Comparison of ENCODE assay signal across 7 mouse cellular contexts in the genomic region with DNA sequence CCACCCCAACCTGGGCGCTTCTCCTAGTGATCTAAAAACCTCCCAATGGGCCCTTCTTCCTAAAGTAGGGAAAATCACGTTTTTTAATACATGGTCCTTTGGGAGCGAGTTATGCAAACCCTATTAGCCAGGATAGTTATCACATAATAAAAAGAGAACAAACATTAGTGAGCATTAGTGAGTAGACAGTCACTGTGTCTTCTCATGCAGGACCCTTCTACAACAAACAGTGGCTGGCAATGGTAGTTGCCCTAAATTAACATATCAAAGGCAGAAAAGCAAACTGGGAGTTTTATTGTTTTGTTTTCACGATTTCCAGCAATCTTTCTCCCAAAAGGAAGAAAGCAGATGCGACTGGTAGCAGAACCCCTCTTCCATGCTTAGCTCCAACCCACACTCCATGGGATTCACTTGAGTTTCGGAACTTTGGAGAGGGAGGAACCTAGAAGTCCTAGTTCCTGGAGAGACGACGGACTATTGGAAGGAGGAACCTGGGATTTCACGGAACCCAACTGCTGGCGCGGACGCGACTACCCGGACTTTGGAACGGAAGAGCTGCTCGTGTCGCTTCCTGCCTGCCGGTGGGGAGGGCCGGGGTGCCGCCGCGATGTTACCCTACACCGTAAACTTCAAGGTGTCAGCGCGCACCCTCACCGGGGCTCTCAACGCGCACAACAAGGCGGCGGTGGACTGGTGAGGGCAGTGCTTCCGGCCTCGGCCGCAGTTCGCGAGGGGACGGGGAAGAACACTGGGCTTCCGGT. TPM values are rescaled to one million over a fixed set of nuclear protein-coding genes. Genes with fewer than 3 reads are reported as not detected.
DNase-seq lines count a peak whose midpoint lies in the region; ATAC-seq lines count a peak whose summit lies in the region.

Wdr11 (plus strand) TSS at position 493 of the 761 bp plus-strand sequence.

- peak within 1 kb of the TSS; percentile 74 for H3K4me3 ChIP-seq in intestine, embryonic 15.5 days (replicated peaks)
- peak within 1 kb of the TSS; percentile 75 for H3K4me3 ChIP-seq in midbrain, embryonic 10.5 days

- peak within 1 kb of the TSS; percentile 55 for H3K4me2 ChIP-seq in intestine, embryonic 15.5 days (replicated peaks)

- WGBS in intestine, embryonic 15.5 days, result 3% methylated on average over 37 of the region's 37 CpGs
- 4% methylated on average over 37 of the region's 37 CpGs for WGBS in midbrain, embryonic 10.5 days

- DNase-seq in adrenal gland, adult 2 months, result peak; percentile 87
- DNase-seq in embryo, embryonic 11.5 days (ENCODE audit: low read depth, low spot score), result peak; percentile 69
- DNase-seq in gastrocnemius, postnatal 36 days, result peak; percentile 75 to 80
- peak; percentile 81 to 84 for DNase-seq in left cerebral cortex, postnatal 25 days (ENCODE audit: low spot score in 2 of 2)
- DNase-seq in midbrain, embryonic 10.5 days (ENCODE audit: low spot score), result peak; percentile 75
- peak; percentile 78 for DNase-seq in right cerebral cortex, postnatal 4 days

- H3K27me3 ChIP-seq in intestine, embryonic 15.5 days (replicated peaks), result no peaks in the 10 kb centered on the region
- no peaks in the 10 kb centered on the region; the same call in 1 of the 2 replicates for H3K27me3 ChIP-seq in midbrain, embryonic 10.5 days (ENCODE audit: low read depth, poor library complexity, severe bottlenecking)

- no peaks in the 10 kb centered on the region for H3K36me3 ChIP-seq in intestine, embryonic 15.5 days
- H3K36me3 ChIP-seq in midbrain, embryonic 10.5 days, result peaks cover 7% of the 10 kb centered on the region; the same call in 1 of the 2 replicates

- peak within 1 kb of the TSS; percentile 82 for H3K9ac ChIP-seq in intestine, embryonic 15.5 days

- no peaks in the 10 kb centered on the region for H3K9me3 ChIP-seq in intestine, embryonic 15.5 days
- H3K9me3 ChIP-seq in midbrain, embryonic 10.5 days (replicated peaks), result no peaks in the 10 kb centered on the region

- H3K4me1 ChIP-seq in intestine, embryonic 15.5 days (replicated peaks), result no peaks in the 10 kb centered on the region
- peaks cover 20% of the 10 kb centered on the region for H3K4me1 ChIP-seq in midbrain, embryonic 10.5 days

- peak; percentile 96 for ATAC-seq in intestine, embryonic 15.5 days

- peak within 1 kb of the TSS; percentile 96 for H3K27ac ChIP-seq in intestine, embryonic 15.5 days
- H3K27ac ChIP-seq in midbrain, embryonic 10.5 days (replicated peaks), result peak within 1 kb of the TSS; percentile 94

- intact Hi-C loops in gastrocnemius, postnatal 36 days (cut with DNase I), result no loop called here
- intact Hi-C loops in left cerebral cortex, postnatal 25 days (cut with DNase I), result loop anchor here (5.0 kb wide), 2 partner anchors 354 to 729 kb away; no protein-coding TSS in a partner anchor

RNA-seq across cellular contexts. Expression of gene Wdr11, which starts in this region (rescaled TPM):
- total RNA-seq in adrenal gland, adult 2 months (2021), result 10 to 100 TPM; 35.3 to 41.6 TPM
- 8.7 and 11.0 TPM in 2 replicates for polyA plus RNA-seq in adrenal gland, adult 2 months (2012; rRNA removed)
- total RNA-seq in gastrocnemius, postnatal 36 days (2021), result 10 to 100 TPM; 13.7 to 15.2 TPM
- 36.0 and 39.1 TPM in 2 replicates for polyA plus RNA-seq in intestine, embryonic 15.5 days (2015; fragmentation: Nextera tagmentation; extraction: Ambion mirVana)
- total RNA-seq in left cerebral cortex, postnatal 25 days (2021), result 10 to 100 TPM; 41.1 to 41.9 TPM
- polyA plus RNA-seq in midbrain, embryonic 10.5 days (2016; fragmentation: Nextera tagmentation; extraction: Ambion mirVana), result 37.3 and 43.8 TPM in 2 replicates

Comparison
In these comparisons a context has a peak if more than half of its experiments do, and no peak if none do; other contexts are left out.
1. Peak in every context shown above with its lines: DNase-seq, ATAC-seq, H3K4me3 ChIP-seq and H3K27ac ChIP-seq.